Mouse (Mus musculus) forebrain, embryonic 15.5 days (tissue): ENCODE results near the gene Chchd3. TPM values are rescaled to one million over a fixed set of nuclear protein-coding genes. Genes with fewer than 3 reads are reported as not detected.
A peak's percentile ranks its signal among the peaks of the same experiment; 100 is the strongest.

Source experiments
- ATAC-seq: fragments of 200-750 bp; cut with Nextera tagmentation; replicated peaks from 2 replicates; pipeline ENCODE4 v1.8.0; 2017; ENCODE audit warnings: mild to moderate bottlenecking, moderate TSS enrichment, moderate library complexity
- H3K27ac ChIP-seq: fragments of 300-500 bp; sonication (generic); replicated peaks from 2 replicates; pipeline ENCODE4 v1.5.1; 2015; ENCODE audit warnings: mild to moderate bottlenecking, inconsistent platforms
- H3K27me3 ChIP-seq: fragments of 300-500 bp; sonication (generic); 2 replicates; pipeline ENCODE4 v1.6.1; 2015; ENCODE audit warnings: inconsistent platforms
- H3K36me3 ChIP-seq: fragments of 300-500 bp; sonication (generic); 2 replicates; pipeline ENCODE4 v1.6.1; 2015; ENCODE audit warnings: mild to moderate bottlenecking, inconsistent platforms
- H3K4me1 ChIP-seq: fragments of 300-500 bp; sonication (generic); 2 replicates; pipeline ENCODE4 v1.6.1; 2015; ENCODE audit warnings: inconsistent platforms
- H3K4me2 ChIP-seq: fragments of 300-500 bp; sonication (generic); replicated peaks from 2 replicates; pipeline ENCODE4 v1.6.1; 2015; ENCODE audit warnings: mild to moderate bottlenecking, inconsistent platforms
- H3K4me3 ChIP-seq: fragments of 300-500 bp; sonication (generic); 2 replicates; pipeline ENCODE4 v1.5.1; 2015; ENCODE audit warnings: mild to moderate bottlenecking, inconsistent platforms
- H3K9ac ChIP-seq: fragments of 300-500 bp; sonication (generic); replicated peaks from 2 replicates; pipeline ENCODE4 v1.6.1; 2015; ENCODE audit warnings: mild to moderate bottlenecking, inconsistent platforms
- H3K9me3 ChIP-seq: fragments of 300-500 bp; sonication (generic); 2 replicates; pipeline ENCODE4 v1.6.1; 2016; ENCODE audit warnings: inconsistent platforms
- WGBS: fragments of 180-500 bp; shearing (Covaris S2); methylation state at CpG from one replicate; pipeline ENCODE4 v1.1.7; 2015; ENCODE audit warnings: mixed read lengths; 5-methylcytosine and 5-hydroxymethylcytosine counted together
- polyA plus RNA-seq: library from polyadenylated mRNA; unstranded; fragments of >200 nt; fragmentation: Nextera tagmentation; extraction: Ambion mirVana; gene quantifications from 2 replicates; pipeline ENCODE4 v1.2.1, GENCODE M21; 2015

Chchd3 gene
- polyA plus RNA-seq, 1 experiment from 2014 or later, result 134 TPM

DNA sequence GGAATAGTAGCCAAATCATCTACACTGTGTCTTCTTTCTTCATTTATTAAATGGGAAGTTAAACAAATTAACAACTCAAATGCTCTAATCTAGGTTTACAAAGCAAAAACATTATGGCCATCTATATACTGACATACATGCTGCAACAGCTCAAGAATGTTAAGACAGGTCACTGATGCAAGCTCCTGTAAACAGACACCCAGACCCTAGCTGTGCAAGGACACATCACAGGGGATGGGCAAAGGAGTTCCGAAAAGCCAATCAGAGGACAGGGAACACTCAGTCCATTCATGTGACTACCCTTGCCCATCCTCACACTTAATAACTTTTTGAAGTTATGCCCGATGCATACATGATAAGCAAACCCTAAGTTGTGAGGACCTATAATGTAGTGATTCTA, 149.4 kb downstream of the Chchd3 start:
- Histone ChIP-seq H3K27me3 (no peaks in the 10 kb centered on the region), H3K9me3 (no peaks in the 10 kb centered on the region), H3K4me2 (no peak overlapping the region), H3K27ac (no peak overlapping the region), H3K4me1 (no peaks in the 10 kb centered on the region), H3K36me3 (no peaks in the 10 kb centered on the region), H3K4me3 (no peak overlapping the region), H3K9ac (no peak overlapping the region)
- 95% methylated on average over 2 of the region's 2 CpGs for WGBS
- ATAC-seq, result no peak

DNA sequence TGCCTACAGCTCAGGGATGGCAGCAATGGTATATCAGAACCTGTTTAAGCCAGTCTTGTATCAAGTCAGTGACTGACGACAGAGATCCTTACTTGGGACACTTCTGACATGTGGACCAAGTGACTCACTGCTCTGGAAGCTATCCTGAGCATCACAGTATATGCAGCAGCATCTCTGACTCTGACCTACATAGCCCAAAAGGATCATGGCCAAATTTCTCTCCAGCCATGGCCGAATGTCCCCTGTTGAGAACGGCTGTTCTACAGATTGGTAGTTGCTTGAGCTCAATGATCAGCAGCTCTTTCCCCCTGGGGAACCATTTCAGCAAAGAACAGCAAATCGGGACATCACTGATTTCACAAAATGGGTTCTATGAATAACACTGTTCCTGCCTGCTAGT, 161.0 kb downstream of the Chchd3 start:
- ATAC-seq, result no peak
- WGBS, result 96% methylated on average over 4 of the region's 4 CpGs
- no peaks in the 10 kb centered on the region for H3K9me3 ChIP-seq
- H3K9ac ChIP-seq, result no peak overlapping the region
- H3K4me2 ChIP-seq, result no peak overlapping the region
- no peak overlapping the region for H3K27ac ChIP-seq
- H3K4me3 ChIP-seq, result no peak overlapping the region
- no peaks in the 10 kb centered on the region for H3K27me3 ChIP-seq
- H3K36me3 ChIP-seq, result no peaks in the 10 kb centered on the region
- no peaks in the 10 kb centered on the region for H3K4me1 ChIP-seq

DNA sequence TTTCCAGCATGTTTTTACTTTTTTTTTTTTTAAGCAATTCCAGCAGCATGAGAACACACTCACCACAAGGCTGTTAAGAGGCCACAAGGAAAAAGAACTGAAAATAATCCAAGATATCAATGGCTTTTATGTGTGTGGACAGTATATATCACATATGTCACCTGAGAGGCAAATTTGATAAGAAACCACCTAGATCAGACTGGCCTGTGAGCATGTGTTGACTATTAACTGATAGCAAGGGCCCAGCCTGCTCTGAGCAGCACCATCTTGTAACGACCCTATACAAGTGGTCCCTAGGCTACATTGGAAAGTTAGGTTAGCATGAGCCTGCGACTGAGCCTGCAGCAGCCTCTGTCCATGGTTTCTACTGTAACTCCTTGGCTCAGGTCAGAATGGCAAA, 166.0 kb downstream of the Chchd3 start:
- Histone ChIP-seq H3K9ac (no peak overlapping the region), H3K27me3 (no peaks in the 10 kb centered on the region), H3K36me3 (no peaks in the 10 kb centered on the region), H3K4me3 (no peak overlapping the region), H3K9me3 (no peaks in the 10 kb centered on the region), H3K4me2 (no peak overlapping the region), H3K4me1 (no peaks in the 10 kb centered on the region), H3K27ac (no peak overlapping the region)
- WGBS, result 84% methylated on average over 2 of the region's 2 CpGs
- no peak for ATAC-seq

DNA sequence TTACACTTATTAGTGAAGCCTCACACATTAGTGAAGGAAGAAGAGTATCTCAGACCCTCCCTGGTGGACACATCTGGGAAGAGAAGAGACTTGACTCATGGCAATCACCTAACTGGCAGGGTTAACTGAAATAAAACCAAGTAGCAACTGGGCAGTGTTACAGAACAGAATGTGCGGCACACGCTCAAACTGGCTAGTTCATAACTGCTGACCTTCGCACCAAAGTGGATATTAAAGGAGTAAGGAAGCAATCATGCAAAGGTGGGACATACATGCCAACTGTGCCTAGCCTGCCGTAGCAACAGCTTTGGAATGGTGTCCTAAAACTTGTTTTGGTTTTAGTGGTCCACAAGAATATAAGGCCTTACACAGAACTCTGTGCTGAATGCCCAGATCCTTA, 169.3 kb downstream of the Chchd3 start:
- H3K4me3 ChIP-seq, result no peak overlapping the region
- H3K9ac ChIP-seq, result no peak overlapping the region
- H3K27me3 ChIP-seq, result no peaks in the 10 kb centered on the region
- no peaks in the 10 kb centered on the region for H3K9me3 ChIP-seq
- no peak overlapping the region for H3K27ac ChIP-seq
- H3K36me3 ChIP-seq, result no peaks in the 10 kb centered on the region
- 98% methylated on average over 4 of the region's 4 CpGs for WGBS
- no peaks in the 10 kb centered on the region for H3K4me1 ChIP-seq
- H3K4me2 ChIP-seq, result no peak overlapping the region
- no peak for ATAC-seq

DNA sequence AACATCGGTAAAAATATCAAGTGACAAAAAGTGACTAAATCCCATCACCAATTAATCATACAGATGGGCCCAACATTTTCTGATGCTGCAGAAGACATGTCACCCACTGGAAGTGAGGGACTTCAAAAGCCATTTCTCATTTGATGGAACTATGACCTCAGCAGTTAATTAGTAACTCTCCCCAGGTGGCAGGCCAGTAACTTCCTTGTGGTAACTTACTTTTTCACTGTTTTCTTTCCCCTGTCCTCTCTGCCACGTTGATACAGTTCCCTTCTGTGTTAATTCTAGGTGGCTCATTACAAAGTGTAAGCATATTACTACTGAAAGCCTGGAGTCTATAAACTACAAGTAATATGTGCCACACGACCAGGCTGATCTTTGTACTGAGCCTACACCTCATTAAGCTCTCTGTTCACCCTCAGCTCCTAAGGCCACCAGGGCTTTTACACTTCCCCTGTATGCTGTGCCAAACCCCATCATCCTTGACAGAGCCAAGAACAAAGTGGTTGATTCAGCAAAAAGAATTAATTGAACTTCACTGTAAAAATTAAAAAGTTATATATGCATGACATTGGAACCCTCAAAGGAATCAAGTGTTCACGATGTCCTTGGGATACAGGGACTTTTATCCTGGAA, 171.0 kb downstream of the Chchd3 start:
- no peak overlapping the region for H3K4me3 ChIP-seq
- 51% methylated on average over 4 of the region's 4 CpGs for WGBS
- H3K9ac ChIP-seq, result no peak overlapping the region
- H3K27ac ChIP-seq, result no peak overlapping the region
- no peaks in the 10 kb centered on the region for H3K27me3 ChIP-seq
- no peaks in the 10 kb centered on the region for H3K4me1 ChIP-seq
- H3K4me2 ChIP-seq, result no peak overlapping the region
- no peaks in the 10 kb centered on the region for H3K9me3 ChIP-seq
- no peak for ATAC-seq
- H3K36me3 ChIP-seq, result no peaks in the 10 kb centered on the region

DNA sequence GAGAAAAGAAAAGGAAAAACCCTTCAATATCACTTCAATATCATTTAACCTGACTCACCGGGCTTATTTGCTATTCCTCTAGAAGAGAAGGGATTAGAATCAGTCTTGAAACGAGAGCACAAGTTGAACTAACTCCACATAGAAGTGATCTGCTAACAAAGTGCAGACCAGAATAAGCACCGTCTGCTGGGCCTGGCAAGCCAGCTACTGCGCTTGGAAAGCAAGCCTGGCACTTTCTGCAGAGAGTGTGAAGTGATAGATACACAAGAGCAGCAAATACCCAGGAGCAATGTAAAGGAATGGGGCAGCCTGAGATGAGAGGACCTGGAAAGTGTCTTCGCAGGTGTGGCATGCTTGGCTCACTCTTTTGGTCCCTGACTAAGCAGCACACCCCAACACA, 181.5 kb downstream of the Chchd3 start:
- H3K27ac ChIP-seq, result no peak overlapping the region
- no peak for ATAC-seq
- no peaks in the 10 kb centered on the region for H3K36me3 ChIP-seq
- no peak overlapping the region for H3K9ac ChIP-seq
- H3K4me2 ChIP-seq, result no peak overlapping the region
- H3K27me3 ChIP-seq, result no peaks in the 10 kb centered on the region
- H3K4me3 ChIP-seq, result no peak overlapping the region
- no peaks in the 10 kb centered on the region for H3K9me3 ChIP-seq
- WGBS, result 64% methylated on average over 5 of the region's 5 CpGs
- peaks cover 11% of the 10 kb centered on the region for H3K4me1 ChIP-seq

DNA sequence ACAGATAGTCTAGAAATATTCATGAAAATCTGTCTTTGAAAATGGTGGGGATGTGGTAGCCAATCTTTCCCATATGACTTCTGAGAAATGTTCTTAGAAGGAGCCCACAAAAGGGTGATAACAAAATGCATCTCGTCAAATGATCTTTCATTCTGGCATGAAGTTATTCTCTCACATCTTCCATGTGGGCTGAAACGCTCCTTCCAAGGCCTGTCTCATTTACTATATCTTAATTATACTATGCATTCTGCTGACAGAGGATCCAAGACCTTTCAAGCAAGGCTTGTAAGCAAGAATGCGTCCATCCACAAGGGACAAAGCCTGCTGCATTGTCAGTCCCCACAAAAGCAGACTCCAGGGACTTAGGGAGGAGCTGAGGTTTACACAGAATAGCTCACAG, 185.9 kb downstream of the Chchd3 start:
- Histone ChIP-seq H3K9ac (no peak overlapping the region), H3K4me1 (peaks cover 11% of the 10 kb centered on the region), H3K36me3 (no peaks in the 10 kb centered on the region), H3K9me3 (no peaks in the 10 kb centered on the region), H3K4me3 (no peak overlapping the region), H3K27ac (0 out of 2 replicates have a peak overlapping the region, but pooled peaks have one; percentile 35), H3K4me2 (no peak overlapping the region), H3K27me3 (no peaks in the 10 kb centered on the region)
- 20% methylated on average over 3 of the region's 3 CpGs for WGBS
- ATAC-seq, result no peak

DNA sequence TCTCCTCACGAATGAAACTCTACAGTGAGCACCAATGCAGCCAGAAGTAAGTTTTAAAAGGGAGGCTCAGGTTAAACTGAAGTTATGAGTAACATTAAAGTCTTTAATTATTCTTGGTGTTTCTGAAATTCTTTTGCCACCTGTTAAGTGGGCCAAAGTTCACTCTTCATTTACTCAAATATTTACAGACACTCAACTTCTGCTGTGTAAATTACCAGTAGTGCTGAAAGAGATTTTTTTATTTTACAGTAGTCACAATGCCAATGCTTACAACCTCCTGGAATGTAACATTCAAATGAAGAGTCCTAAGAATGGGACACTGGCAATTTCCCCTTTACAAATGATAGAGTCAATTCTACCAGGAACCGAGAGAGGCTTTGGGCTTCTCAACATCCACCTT, 187.3 kb downstream of the Chchd3 start:
- WGBS, result 90% methylated on average over 2 of the region's 2 CpGs
- H3K4me2 ChIP-seq, result no peak overlapping the region
- peaks cover 11% of the 10 kb centered on the region; the same call in 1 of the 2 replicates for H3K4me1 ChIP-seq
- H3K36me3 ChIP-seq, result no peaks in the 10 kb centered on the region
- no peak overlapping the region for H3K27ac ChIP-seq
- no peak overlapping the region for H3K9ac ChIP-seq
- H3K27me3 ChIP-seq, result no peaks in the 10 kb centered on the region
- H3K9me3 ChIP-seq, result no peaks in the 10 kb centered on the region
- ATAC-seq, result no peak
- no peak overlapping the region for H3K4me3 ChIP-seq

DNA sequence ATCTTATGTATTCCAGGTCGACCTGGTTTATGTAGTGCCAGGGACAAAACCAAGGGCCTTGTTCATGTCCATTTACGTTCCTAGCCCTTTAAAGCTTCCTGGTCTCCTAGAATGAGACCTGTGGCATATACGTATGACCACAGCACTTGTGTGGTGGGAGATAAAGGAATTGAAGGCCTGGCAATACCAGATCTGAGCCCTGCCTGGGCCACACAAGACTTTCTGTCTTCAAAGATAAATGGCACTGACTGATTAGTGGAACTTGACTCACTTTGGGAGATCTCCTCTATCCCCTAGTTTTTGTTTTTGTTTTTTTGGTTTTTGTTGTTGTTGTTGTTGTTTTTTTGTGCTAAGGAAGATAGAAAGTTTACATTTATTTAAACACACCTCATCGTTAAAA, 209.1 kb downstream of the Chchd3 start:
- no peak for ATAC-seq
- no peak overlapping the region for H3K4me3 ChIP-seq
- no peak overlapping the region for H3K9ac ChIP-seq
- no peak overlapping the region for H3K27ac ChIP-seq
- no peaks in the 10 kb centered on the region for H3K36me3 ChIP-seq
- no peaks in the 10 kb centered on the region for H3K9me3 ChIP-seq
- H3K4me1 ChIP-seq, result 0 out of 2 replicates have a peak, but pooled peaks cover 2% of the 10 kb centered on the region
- no peaks in the 10 kb centered on the region for H3K27me3 ChIP-seq
- 92% methylated on average over 4 of the region's 4 CpGs for WGBS
- no peak overlapping the region for H3K4me2 ChIP-seq

DNA sequence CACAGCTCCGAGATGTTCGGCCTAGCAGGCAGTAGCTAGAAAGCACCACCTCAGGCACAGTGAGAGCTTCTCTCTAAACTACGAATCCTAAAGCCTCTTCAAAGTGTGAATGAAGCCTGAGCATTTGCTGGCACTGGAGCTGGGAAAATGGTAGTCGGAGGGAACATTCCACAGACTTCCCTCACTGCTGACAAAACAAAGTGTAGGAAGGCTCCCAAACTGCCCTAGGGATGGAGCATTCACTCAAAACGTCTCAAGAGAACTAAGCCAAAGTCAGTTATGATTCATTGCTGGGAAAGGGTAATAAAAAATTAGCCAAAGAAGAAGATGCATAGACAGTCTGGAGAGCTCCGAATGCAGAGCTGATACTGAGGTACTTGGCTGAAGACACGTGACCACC, 211.1 kb downstream of the Chchd3 start:
- Histone ChIP-seq H3K4me1 (0 out of 2 replicates have a peak, but pooled peaks cover 2% of the 10 kb centered on the region), H3K9ac (no peak overlapping the region), H3K9me3 (no peaks in the 10 kb centered on the region), H3K4me2 (no peak overlapping the region), H3K4me3 (no peak overlapping the region), H3K27me3 (no peaks in the 10 kb centered on the region), H3K27ac (no peak overlapping the region), H3K36me3 (no peaks in the 10 kb centered on the region)
- no peak for ATAC-seq
- 91% methylated on average over 7 of the region's 7 CpGs for WGBS

DNA sequence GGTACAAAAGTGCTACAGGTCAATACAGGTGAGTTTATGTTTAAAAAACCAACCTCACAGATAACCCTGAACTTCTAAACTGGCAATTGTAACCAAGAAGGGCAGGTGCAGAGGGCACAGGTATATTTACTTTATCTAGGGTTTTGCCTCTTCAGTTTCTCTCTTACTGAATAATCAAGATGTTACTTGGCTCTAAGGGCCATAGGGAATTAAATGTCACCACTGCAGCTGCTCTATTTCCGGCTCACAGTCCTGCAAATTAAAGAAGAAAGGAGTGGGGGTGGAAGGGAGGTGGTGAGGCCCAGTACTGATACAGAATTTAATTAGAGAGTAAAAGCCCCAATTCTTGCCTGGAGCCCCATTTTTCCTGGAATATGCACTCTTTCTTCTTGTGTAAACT, 214.6 kb downstream of the Chchd3 start:
- no peak overlapping the region for H3K4me2 ChIP-seq
- WGBS, result 13% methylated on average over 1 of the region's 1 CpGs
- no peaks in the 10 kb centered on the region for H3K36me3 ChIP-seq
- no peak overlapping the region for H3K4me3 ChIP-seq
- H3K27ac ChIP-seq, result no peak overlapping the region
- no peak overlapping the region for H3K9ac ChIP-seq
- no peaks in the 10 kb centered on the region for H3K4me1 ChIP-seq
- no peaks in the 10 kb centered on the region for H3K27me3 ChIP-seq
- ATAC-seq, result no peak
- no peaks in the 10 kb centered on the region for H3K9me3 ChIP-seq

DNA sequence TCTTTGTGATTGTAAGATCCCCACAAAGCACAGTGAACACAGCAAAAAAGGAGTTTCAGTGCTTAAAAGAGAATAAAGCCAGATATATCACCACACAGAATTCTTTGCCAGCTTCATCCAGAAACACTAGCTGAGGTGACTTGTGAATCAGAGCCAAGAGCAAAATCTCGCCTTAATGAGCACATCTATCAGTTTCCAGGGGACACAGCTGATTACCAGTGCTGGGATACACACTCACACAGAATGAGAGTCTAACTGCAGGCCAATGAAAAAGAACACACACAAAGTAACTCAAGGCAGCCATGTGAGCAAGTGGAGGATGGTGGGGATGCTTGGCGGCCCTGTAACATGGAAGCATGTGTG, 222.1 kb downstream of the Chchd3 start:
- Histone ChIP-seq H3K36me3 (no peaks in the 10 kb centered on the region), H3K9ac (no peak overlapping the region; the same call in 1 of the 2 replicates), H3K27ac (peak overlapping the region; percentile 76), H3K4me3 (no peak overlapping the region), H3K27me3 (no peaks in the 10 kb centered on the region), H3K9me3 (no peaks in the 10 kb centered on the region), H3K4me2 (no peak overlapping the region), H3K4me1 (peaks cover 20% of the 10 kb centered on the region)
- WGBS, result 21% methylated on average over 2 of the region's 2 CpGs
- ATAC-seq, result peak; percentile 78
